Mouse (Mus musculus): ENCODE results near the gene Gm853. TPM values are rescaled to one million over a fixed set of nuclear protein-coding genes. Genes with fewer than 3 reads are reported as not detected.

The Gm853 gene
- polyA plus RNA-seq, 1 experiment from 2014 or later, result 2.6 TPM

GRCm38 (mm10) chr4:130179876-130180275 is 42.3 kb downstream of the Gm853 start:
- no peak for ATAC-seq (ENCODE audit: low FRiP score, low TSS enrichment)
- H3K27me3 ChIP-seq (ENCODE audit: insufficient read depth, low read length), result 0 out of 2 replicates have a peak, but pooled peaks cover 5% of the 10 kb centered on the region
- H3K27ac ChIP-seq (ENCODE audit: low read length), result no peak overlapping the region
- H3K9me3 ChIP-seq (ENCODE audit: low read length), result no peaks in the 10 kb centered on the region
- 85% methylated on average over 3 of the region's 3 CpGs for WGBS
- peaks cover 36% of the 10 kb centered on the region for H3K4me1 ChIP-seq (ENCODE audit: insufficient read depth, low read length)
- H3K9ac ChIP-seq (replicated peaks; ENCODE audit: low read length), result no peak overlapping the region
- no peak overlapping the region for H3K4me3 ChIP-seq (ENCODE audit: low read length)
- no peak overlapping the region for H3K4me2 ChIP-seq (replicated peaks; ENCODE audit: low read depth, low read length)
- H3K36me3 ChIP-seq (ENCODE audit: insufficient read depth, low read length), result no peaks in the 10 kb centered on the region

GRCm38 (mm10) chr4:130177536-130177935 is 44.7 kb downstream of the Gm853 start:
- Histone ChIP-seq H3K4me2 (replicated peaks; ENCODE audit: low read depth, low read length) (no peak overlapping the region), H3K27me3 (ENCODE audit: insufficient read depth, low read length) (0 out of 2 replicates have a peak, but pooled peaks cover 5% of the 10 kb centered on the region), H3K9me3 (ENCODE audit: low read length) (no peaks in the 10 kb centered on the region), H3K4me1 (ENCODE audit: insufficient read depth, low read length) (peaks cover 59% of the 10 kb centered on the region), H3K4me3 (ENCODE audit: low read length) (no peak overlapping the region), H3K27ac (ENCODE audit: low read length) (peak overlapping the region; percentile 71), H3K9ac (replicated peaks; ENCODE audit: low read length) (peak overlapping the region; percentile 31; the same call in 1 of the 2 replicates), H3K36me3 (ENCODE audit: insufficient read depth, low read length) (no peaks in the 10 kb centered on the region)
- ATAC-seq (ENCODE audit: low FRiP score, low TSS enrichment), result no peak
- 54% methylated on average over 7 of the region's 7 CpGs for WGBS

- H3K4me2 ChIP-seq (replicated peaks; ENCODE audit: low read depth, low read length), result no peak overlapping the region
- H3K36me3 ChIP-seq (ENCODE audit: insufficient read depth, low read length), result no peaks in the 10 kb centered on the region
- no peak overlapping the region for H3K9ac ChIP-seq (replicated peaks; ENCODE audit: low read length)
- H3K4me1 ChIP-seq (ENCODE audit: insufficient read depth, low read length), result peaks cover 63% of the 10 kb centered on the region
- no peaks in the 10 kb centered on the region for H3K9me3 ChIP-seq (ENCODE audit: low read length)
- 65% methylated on average over 4 of the region's 4 CpGs for WGBS
- peak overlapping the region; percentile 71 for H3K27ac ChIP-seq (ENCODE audit: low read length)
- no peak for ATAC-seq (ENCODE audit: low FRiP score, low TSS enrichment)
- H3K27me3 ChIP-seq (ENCODE audit: insufficient read depth, low read length), result 0 out of 2 replicates have a peak, but pooled peaks cover 5% of the 10 kb centered on the region
- H3K4me3 ChIP-seq (ENCODE audit: low read length), result no peak overlapping the region
These were observed 45.1 kb downstream of the Gm853 start for GRCm38 (mm10) chr4:130177087-130177486.

- Histone ChIP-seq H3K4me2 (replicated peaks; ENCODE audit: low read depth, low read length) (no peak overlapping the region), H3K4me3 (ENCODE audit: low read length) (no peak overlapping the region), H3K27me3 (ENCODE audit: insufficient read depth, low read length) (0 out of 2 replicates have a peak, but pooled peaks cover 5% of the 10 kb centered on the region), H3K9ac (replicated peaks; ENCODE audit: low read length) (no peak overlapping the region), H3K4me1 (ENCODE audit: insufficient read depth, low read length) (peaks cover 66% of the 10 kb centered on the region), H3K27ac (ENCODE audit: low read length) (no peak overlapping the region), H3K9me3 (ENCODE audit: low read length) (no peaks in the 10 kb centered on the region), H3K36me3 (ENCODE audit: insufficient read depth, low read length) (no peaks in the 10 kb centered on the region)
- ATAC-seq (ENCODE audit: low FRiP score, low TSS enrichment), result no peak
- WGBS, result 77% methylated on average over 5 of the region's 5 CpGs
These were observed 46.0 kb downstream of the Gm853 start for GRCm38 (mm10) chr4:130176156-130176720.

- 1% methylated on average over 14 of the region's 14 CpGs for WGBS
- H3K9me3 ChIP-seq (ENCODE audit: low read length), result no peaks in the 10 kb centered on the region
- 0 out of 2 replicates have a peak, but pooled peaks cover 5% of the 10 kb centered on the region for H3K27me3 ChIP-seq (ENCODE audit: insufficient read depth, low read length)
- peak; percentile 32 for ATAC-seq (ENCODE audit: low FRiP score, low TSS enrichment)
- no peaks in the 10 kb centered on the region for H3K36me3 ChIP-seq (ENCODE audit: insufficient read depth, low read length)
- peaks cover 68% of the 10 kb centered on the region for H3K4me1 ChIP-seq (ENCODE audit: insufficient read depth, low read length)
- H3K4me3 ChIP-seq (ENCODE audit: low read length), result peak within 1 kb of the TSS; percentile 34
- H3K27ac ChIP-seq (ENCODE audit: low read length), result peak within 1 kb of the TSS; percentile 60; the same call in 1 of the 2 replicates
- H3K4me2 ChIP-seq (replicated peaks; ENCODE audit: low read depth, low read length), result peak within 1 kb of the TSS; percentile 63
- H3K9ac ChIP-seq (replicated peaks; ENCODE audit: low read length), result peak within 1 kb of the TSS; percentile 45
These were observed 47.0 kb downstream of the Gm853 start, which contains the start of gene Tinagl1 for GRCm38 (mm10) chr4:130175072-130175711. Tinagl1 (minus strand) TSS chr4:130175122.

GRCm38 (mm10) chr4:130174335-130175031 is 47.7 kb downstream of the Gm853 start:
- WGBS, result 2% methylated on average over 25 of the region's 25 CpGs
- Histone ChIP-seq H3K4me2 (replicated peaks; ENCODE audit: low read depth, low read length) (peak overlapping the region; percentile 63), H3K4me1 (ENCODE audit: insufficient read depth, low read length) (peaks cover 70% of the 10 kb centered on the region)

GRCm38 (mm10) chr4:130173911-130174311 is 48.3 kb downstream of the Gm853 start:
- no peaks in the 10 kb centered on the region for H3K9me3 ChIP-seq (ENCODE audit: low read length)
- 37% methylated on average over 19 of the region's 19 CpGs for WGBS
- ATAC-seq (ENCODE audit: low FRiP score, low TSS enrichment), result no peak
- peak overlapping the region; percentile 60; the same call in 1 of the 2 replicates for H3K27ac ChIP-seq (ENCODE audit: low read length)
- H3K4me1 ChIP-seq (ENCODE audit: insufficient read depth, low read length), result peaks cover 75% of the 10 kb centered on the region
- H3K4me3 ChIP-seq (ENCODE audit: low read length), result peak overlapping the region; percentile 34
- peak overlapping the region; percentile 63 for H3K4me2 ChIP-seq (replicated peaks; ENCODE audit: low read depth, low read length)
- H3K27me3 ChIP-seq (ENCODE audit: insufficient read depth, low read length), result 0 out of 2 replicates have a peak, but pooled peaks cover 5% of the 10 kb centered on the region
- peak overlapping the region; percentile 45 for H3K9ac ChIP-seq (replicated peaks; ENCODE audit: low read length)
- H3K36me3 ChIP-seq (ENCODE audit: insufficient read depth, low read length), result no peaks in the 10 kb centered on the region

More at GRCm38 (mm10) chr4:130174335-130175031, 47.7 kb downstream of the Gm853 start:
- no peaks in the 10 kb centered on the region for H3K9me3 ChIP-seq (ENCODE audit: low read length)
- H3K9ac ChIP-seq (replicated peaks; ENCODE audit: low read length), result peak overlapping the region; percentile 45
- H3K4me3 ChIP-seq (ENCODE audit: low read length), result peak overlapping the region; percentile 34
- H3K27me3 ChIP-seq (ENCODE audit: insufficient read depth, low read length), result 0 out of 2 replicates have a peak, but pooled peaks cover 5% of the 10 kb centered on the region
- H3K27ac ChIP-seq (ENCODE audit: low read length), result peak overlapping the region; percentile 60; the same call in 1 of the 2 replicates
- no peaks in the 10 kb centered on the region for H3K36me3 ChIP-seq (ENCODE audit: insufficient read depth, low read length)
- peak; percentile 79 for ATAC-seq (ENCODE audit: low FRiP score, low TSS enrichment)

GRCm38 (mm10) chr4:130173060-130173822 is 49.0 kb downstream of the Gm853 start:
- Histone ChIP-seq H3K4me2 (replicated peaks; ENCODE audit: low read depth, low read length) (peak overlapping the region; percentile 63), H3K4me1 (ENCODE audit: insufficient read depth, low read length) (peaks cover 82% of the 10 kb centered on the region), H3K36me3 (ENCODE audit: insufficient read depth, low read length) (no peaks in the 10 kb centered on the region), H3K9me3 (ENCODE audit: low read length) (no peaks in the 10 kb centered on the region), H3K27ac (ENCODE audit: low read length) (peak overlapping the region; percentile 74), H3K4me3 (ENCODE audit: low read length) (peak overlapping the region; percentile 34), H3K9ac (replicated peaks; ENCODE audit: low read length) (peak overlapping the region; percentile 45), H3K27me3 (ENCODE audit: insufficient read depth, low read length) (0 out of 2 replicates have a peak, but pooled peaks cover 5% of the 10 kb centered on the region)
- no peak for ATAC-seq (ENCODE audit: low FRiP score, low TSS enrichment)
- WGBS, result 65% methylated on average over 11 of the region's 11 CpGs

Measured in kidney, embryonic 16.5 days (tissue).